Mouse (Mus musculus) myocyte (in vitro differentiated cells): ENCODE data around the gene Shroom1. TPM values are rescaled to one million over a fixed set of nuclear protein-coding genes. Genes with fewer than 3 reads are reported as not detected.

Experiments used
- H3K27me3 ChIP-seq: one replicate; pipeline ENCODE4 v1.6.1; 2011; ENCODE audit not compliant: control insufficient read depth, insufficient read depth, insufficient read length
- H3K36me3 ChIP-seq: one replicate; pipeline ENCODE4 v1.6.1; 2011; ENCODE audit not compliant: control insufficient read depth, insufficient read depth
- H3K4me2 ChIP-seq: one replicate; pipeline ENCODE4 v1.6.1; 2011; ENCODE audit warnings: low read depth, control low read depth
- H3K4me3 ChIP-seq: one replicate; pipeline ENCODE4 v1.5.1; 2011; ENCODE audit warnings: mild to moderate bottlenecking, control low read depth, moderate library complexity
- H3K79me2 ChIP-seq: one replicate; pipeline ENCODE4 v1.6.1; 2011; ENCODE audit not compliant: control insufficient read depth, insufficient read depth
- H3ac ChIP-seq: one replicate; pipeline ENCODE4 v1.6.1; 2011; ENCODE audit not compliant: control insufficient read depth, insufficient read length
- CEBPB ChIP-seq: IDR thresholded peaks from 2 replicates; pipeline ENCODE4 v1.6.1; 2011; ENCODE audit warnings: mild to moderate bottlenecking, moderate library complexity; ENCODE audit not compliant: poor library complexity, insufficient read depth, severe bottlenecking
- E2F4 ChIP-seq: IDR thresholded peaks from one replicate; pipeline ENCODE4 v1.6.1; 2011; ENCODE audit warnings: mild to moderate bottlenecking, control low read depth, moderate library complexity; ENCODE audit not compliant: insufficient read depth
- MAX ChIP-seq: IDR thresholded peaks from one replicate; pipeline ENCODE4 v1.6.1; 2011; ENCODE audit warnings: low read depth, mild to moderate bottlenecking, control low read depth
- MYOD1 ChIP-seq, 3 experiments: IDR thresholded peaks; one replicate each; pipeline ENCODE4 v1.6.1; 2011; ENCODE audit warnings: control low read depth in 2 of 3, low read depth in 2 of 3, mild to moderate bottlenecking in 2 of 3, moderate library complexity in 1 of 3; ENCODE audit not compliant: insufficient read length in 2 of 3, control insufficient read depth in 1 of 3
- MYOG ChIP-seq, 3 experiments: IDR thresholded peaks; one replicate each; pipeline ENCODE4 v1.6.1; 2011; ENCODE audit warnings: control low read depth in 2 of 3, low read depth in 2 of 3, mild to moderate bottlenecking in 2 of 3; ENCODE audit not compliant: insufficient read length in 2 of 3, control insufficient read depth in 1 of 3, insufficient read depth in 1 of 3
- POLR2A ChIP-seq: IDR thresholded peaks from one replicate; pipeline ENCODE4 v1.6.1; 2011; ENCODE audit warnings: low read depth, mild to moderate bottlenecking, control low read depth, moderate library complexity; ENCODE audit not compliant: insufficient read length
- POLR2AphosphoS2 ChIP-seq: IDR thresholded peaks from one replicate; pipeline ENCODE4 v1.6.1; 2011; ENCODE audit warnings: low read depth, control low read depth; ENCODE audit not compliant: insufficient read length
- REST ChIP-seq: IDR thresholded peaks from one replicate; pipeline ENCODE4 v1.6.1; 2011; ENCODE audit warnings: mild to moderate bottlenecking, control low read depth, moderate library complexity; ENCODE audit not compliant: insufficient read depth, insufficient read length
- SRF ChIP-seq: IDR thresholded peaks from one replicate; pipeline ENCODE4 v1.6.1; 2011; ENCODE audit warnings: low read depth; ENCODE audit not compliant: control insufficient read depth, insufficient read length
- TCF12 ChIP-seq: IDR thresholded peaks from one replicate; pipeline ENCODE4 v1.6.1; 2011; ENCODE audit warnings: mild to moderate bottlenecking, control low read depth; ENCODE audit not compliant: poor library complexity, insufficient read depth, severe bottlenecking
- TCF3 ChIP-seq: IDR thresholded peaks from one replicate; pipeline ENCODE4 v1.6.1; 2011; ENCODE audit warnings: low read depth, control low read depth; ENCODE audit not compliant: insufficient read length
- USF1 ChIP-seq: IDR thresholded peaks from one replicate; pipeline ENCODE4 v1.6.1; 2011; ENCODE audit warnings: low read depth, mild to moderate bottlenecking, control low read depth, moderate library complexity
- polyA plus RNA-seq: library from polyadenylated mRNA; unstranded; fragments of >200 nt; fragmentation: generic; extraction: Trizol; gene quantifications from one replicate; pipeline ENCODE4 v1.2.1, GENCODE M21; 2012; ENCODE audit warnings: missing spikeins

The Shroom1 gene
- polyA plus RNA-seq, 1 experiment = 0.88 TPM

GRCm38 (mm10) chr11:53453031-53453430 is 4.0 kb upstream of the Shroom1 start:
- Histone ChIP-seq H3K27me3 (peaks cover 8% of the 10 kb centered on the region), H3K79me2 (no peaks in the 10 kb centered on the region), H3ac (no peak overlapping the region), H3K36me3 (no peaks in the 10 kb centered on the region), H3K4me3 (no peak overlapping the region), H3K4me2 (no peak overlapping the region)
- TF ChIP-seq CEBPB = no peak
- no peak for TF ChIP-seq MAX
- TF ChIP-seq E2F4 = no peak
- TF ChIP-seq POLR2AphosphoS2 = no peak
- no peak for TF ChIP-seq TCF12
- TF ChIP-seq POLR2A = no peak
- TF ChIP-seq USF1 = no peak
- TF ChIP-seq MYOG (IDR thresholded peaks at IDR 0.05; ENCODE audit: control insufficient read depth in 1 of 3, insufficient read depth in 1 of 3, insufficient read length in 2 of 3, low read depth in 2 of 3) = no peak
- TF ChIP-seq REST = no peak
- TF ChIP-seq TCF3 = no peak
- TF ChIP-seq SRF = no peak
- TF ChIP-seq MYOD1 (IDR thresholded peaks at IDR 0.05; ENCODE audit: control insufficient read depth in 1 of 3, insufficient read length in 2 of 3, low read depth in 2 of 3) = no peak

- TF ChIP-seq TCF3 (no peak), MYOD1 (IDR thresholded peaks at IDR 0.05; ENCODE audit: control insufficient read depth in 1 of 3, insufficient read length in 2 of 3, low read depth in 2 of 3) (peak in 1 of 3 experiments; percentile 1), USF1 (no peak)
- H3K36me3 ChIP-seq = no peaks in the 10 kb centered on the region
- no peaks in the 10 kb centered on the region for H3K27me3 ChIP-seq
- H3ac ChIP-seq = no peak overlapping the region
- H3K4me2 ChIP-seq = peak overlapping the region; percentile 71
- H3K4me3 ChIP-seq = peak overlapping the region; percentile 25
- no peaks in the 10 kb centered on the region for H3K79me2 ChIP-seq
These were observed 458 bp downstream of the Shroom1 start for GRCm38 (mm10) chr11:53457372-53457954.

DNA sequence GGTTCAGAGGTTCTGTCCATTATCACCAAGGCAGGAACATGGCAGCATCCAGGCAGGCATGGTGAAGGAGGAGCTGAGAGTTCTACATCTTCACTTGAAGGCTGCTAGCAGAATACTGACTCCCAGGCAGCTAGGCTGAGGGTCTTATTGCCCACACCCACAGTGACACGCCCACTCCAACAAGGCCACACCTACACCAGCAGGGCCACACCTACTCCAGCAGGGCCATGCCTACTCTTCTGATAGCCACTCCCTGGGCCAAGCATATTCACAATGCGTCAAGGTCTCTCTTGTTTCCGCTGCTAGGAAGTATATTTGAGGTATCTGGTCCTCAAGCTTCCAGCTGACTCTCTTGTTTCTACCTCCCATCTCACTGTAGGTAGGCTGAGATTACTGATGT is 2.0 kb downstream of the Shroom1 start:
- no peaks in the 10 kb centered on the region for H3K27me3 ChIP-seq
- no peak overlapping the region for H3K4me2 ChIP-seq
- no peaks in the 10 kb centered on the region for H3K79me2 ChIP-seq
- no peak overlapping the region for H3ac ChIP-seq
- H3K36me3 ChIP-seq = no peaks in the 10 kb centered on the region
- no peak for TF ChIP-seq USF1
- TF ChIP-seq CEBPB = no peak
- TF ChIP-seq TCF3 = no peak
- TF ChIP-seq TCF12 = no peak
- no peak for TF ChIP-seq MYOG (IDR thresholded peaks at IDR 0.05; ENCODE audit: control insufficient read depth in 1 of 3, insufficient read depth in 1 of 3, insufficient read length in 2 of 3, low read depth in 2 of 3)
- no peak for TF ChIP-seq MYOD1 (IDR thresholded peaks at IDR 0.05; ENCODE audit: control insufficient read depth in 1 of 3, insufficient read length in 2 of 3, low read depth in 2 of 3)
- no peak for TF ChIP-seq MAX
- no peak for TF ChIP-seq SRF
- TF ChIP-seq E2F4 = no peak
- H3K4me3 ChIP-seq = no peak overlapping the region

- Histone ChIP-seq H3K36me3 (no peaks in the 10 kb centered on the region), H3K79me2 (no peaks in the 10 kb centered on the region), H3K4me2 (no peak overlapping the region), H3K4me3 (no peak overlapping the region), H3K27me3 (no peaks in the 10 kb centered on the region), H3ac (no peak overlapping the region)
- TF ChIP-seq POLR2AphosphoS2 = no peak
- TF ChIP-seq USF1 = no peak
- no peak for TF ChIP-seq MYOG (IDR thresholded peaks at IDR 0.05; ENCODE audit: control insufficient read depth in 1 of 3, insufficient read depth in 1 of 3, insufficient read length in 2 of 3, low read depth in 2 of 3)
- TF ChIP-seq POLR2A = no peak
- no peak for TF ChIP-seq SRF
- no peak for TF ChIP-seq CEBPB
- no peak for TF ChIP-seq TCF3
- TF ChIP-seq E2F4 = no peak
- no peak for TF ChIP-seq TCF12
- no peak for TF ChIP-seq MYOD1 (IDR thresholded peaks at IDR 0.05; ENCODE audit: control insufficient read depth in 1 of 3, insufficient read length in 2 of 3, low read depth in 2 of 3)
- TF ChIP-seq MAX = no peak
- TF ChIP-seq REST = no peak
These were observed 3.2 kb downstream of the Shroom1 start for GRCm38 (mm10) chr11:53460192-53460591.

- H3K4me2 ChIP-seq = no peak overlapping the region
- H3K27me3 ChIP-seq = no peaks in the 10 kb centered on the region
- H3ac ChIP-seq = no peak overlapping the region
- TF ChIP-seq E2F4 = no peak
- no peaks in the 10 kb centered on the region for H3K79me2 ChIP-seq
- no peaks in the 10 kb centered on the region for H3K36me3 ChIP-seq
- H3K4me3 ChIP-seq = no peak overlapping the region
These were observed 4.7 kb downstream of the Shroom1 start for GRCm38 (mm10) chr11:53461727-53462126.
